Mouse (Mus musculus): ENCODE measurements around the gene Btnl4.

The Btnl4 gene

DNA sequence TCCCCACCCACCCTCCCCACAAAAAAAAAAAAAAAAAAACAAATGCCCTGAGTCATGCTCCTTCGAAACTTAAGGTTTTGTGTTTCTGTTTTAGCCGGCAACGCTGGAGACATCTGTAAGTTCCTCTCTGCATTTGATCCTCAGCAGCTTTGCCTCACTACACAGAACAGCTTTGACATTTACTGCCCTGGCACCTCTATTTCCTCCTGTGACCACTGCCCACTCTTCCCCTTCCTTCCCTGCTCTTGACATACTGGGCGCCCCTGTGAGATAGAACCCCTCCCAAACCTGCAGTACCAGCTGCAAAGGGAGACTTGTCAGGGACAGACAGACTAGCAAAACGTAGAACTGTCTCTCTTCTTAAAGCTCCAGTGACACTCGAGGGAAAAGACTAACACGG, 39.5 kb downstream of the Btnl4 start:
- DNase-seq (ENCODE audit: extremely low read depth, low read depth), result no peak

DNA sequence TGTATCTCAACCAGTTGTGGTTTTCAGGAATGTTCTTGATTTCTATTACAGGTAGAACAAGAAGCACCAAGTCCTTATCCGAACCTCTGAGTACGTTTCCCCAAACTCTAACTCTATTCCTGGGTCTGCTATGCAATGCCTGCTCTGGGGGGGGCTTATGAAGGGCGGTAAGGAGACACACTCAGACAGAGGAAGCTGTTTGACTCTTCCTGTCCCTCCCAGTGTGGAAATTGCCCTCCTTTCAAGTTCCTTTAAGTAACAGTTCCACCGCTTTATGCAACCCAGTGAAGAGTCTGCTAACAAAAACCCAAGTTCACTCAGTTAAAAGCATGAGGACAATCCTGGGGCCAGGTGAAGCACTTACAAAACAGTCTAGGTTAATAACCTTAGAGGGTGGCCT, 40.0 kb downstream of the Btnl4 start:
- DNase-seq (ENCODE audit: extremely low read depth, low read depth), result no peak

DNA sequence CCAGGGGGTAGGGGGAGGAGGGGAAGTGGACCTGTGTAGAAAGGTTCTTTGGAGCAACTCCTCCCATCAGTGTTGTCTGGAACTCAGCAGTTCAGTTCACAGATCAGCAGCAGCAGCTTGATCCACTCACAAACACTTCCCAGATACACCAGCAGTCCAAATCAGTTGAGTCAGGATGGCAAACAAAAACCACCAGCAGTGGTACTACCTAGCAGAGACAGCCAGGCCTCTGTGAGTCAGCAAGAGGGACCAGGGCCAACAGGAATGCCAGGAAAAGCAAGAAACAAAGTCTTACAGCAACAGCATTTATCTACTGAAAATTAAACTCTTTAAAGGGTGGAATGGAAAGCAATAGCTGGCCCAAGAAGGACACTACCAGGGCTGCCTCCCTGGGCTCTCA, 49.5 kb downstream of the Btnl4 start:
- DNase-seq (ENCODE audit: extremely low read depth, low read depth), result no peak

DNA sequence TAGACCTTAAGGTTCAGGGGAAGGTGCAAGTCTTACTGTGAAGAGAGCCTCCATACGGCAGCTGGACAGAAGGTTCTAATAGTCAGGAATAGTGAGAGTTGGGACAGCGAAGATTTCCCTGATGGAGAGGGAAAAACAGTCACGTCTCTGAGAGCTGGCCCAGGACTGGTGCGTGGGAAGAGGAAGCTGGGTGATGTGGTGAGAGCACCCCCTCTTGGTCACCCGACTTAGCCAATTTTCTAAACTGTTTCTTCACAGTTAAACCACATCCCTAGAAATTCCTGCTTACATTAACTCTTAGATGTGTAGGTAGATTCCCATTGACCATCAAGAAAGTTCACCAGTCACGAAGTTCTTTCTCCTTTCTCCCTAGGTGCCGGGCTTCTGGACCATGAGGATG, 57.1 kb downstream of the Btnl4 start:
- DNase-seq (ENCODE audit: extremely low read depth, low read depth), result no peak
